Mouse (Mus musculus) heart, adult 2 months (tissue): Measurements from ENCODE around the gene Rpl13a. TPM values are rescaled to one million over a fixed set of nuclear protein-coding genes. Genes with fewer than 3 reads are reported as not detected.

ENCODE experiments used
- DNase-seq, 2 experiments: peaks; one replicate each; pipeline ENCODE4 v3.0.0; 2021
- H3K27ac ChIP-seq: fragments of 200-600 bp; 2 replicates; pipeline ENCODE4 v1.8.1; 2022
- H3K27me3 ChIP-seq: fragments of 200-500 bp; 2 replicates; pipeline ENCODE4 v1.6.1; 2012; ENCODE audit warnings: mild to moderate bottlenecking, low read length, inconsistent platforms, mixed read lengths; ENCODE audit not compliant: control insufficient read depth, insufficient read depth
- H3K36me3 ChIP-seq: fragments of 200-500 bp; 2 replicates; pipeline ENCODE4 v1.6.1; 2012; ENCODE audit warnings: low read length, inconsistent platforms; ENCODE audit not compliant: control insufficient read depth, insufficient read depth
- H3K4me1 ChIP-seq: fragments of 200-500 bp; 2 replicates; pipeline ENCODE4 v1.6.1; 2011; ENCODE audit warnings: low read length; ENCODE audit not compliant: control insufficient read depth, insufficient read depth
- H3K4me3 ChIP-seq: fragments of 200-600 bp; 2 replicates; pipeline ENCODE4 v1.8.1; 2022
- H3K79me2 ChIP-seq: fragments of 200-500 bp; replicated peaks from 2 replicates; pipeline ENCODE4 v1.6.1; 2012; ENCODE audit warnings: mild to moderate bottlenecking, inconsistent platforms, low read length, moderate library complexity, mixed read lengths; ENCODE audit not compliant: control insufficient read depth, insufficient read depth
- H3K9ac ChIP-seq: fragments of 200-500 bp; 2 replicates; pipeline ENCODE4 v1.6.1; 2012; ENCODE audit warnings: low read depth, mild to moderate bottlenecking, control low read depth, inconsistent platforms, low read length, mixed read lengths
- CTCF ChIP-seq: fragments of 200-600 bp; IDR thresholded peaks from 2 replicates; pipeline ENCODE4 v1.8.1; 2022; ENCODE audit warnings: antibody characterized with exemption, mild to moderate bottlenecking, moderate library complexity
- EP300 ChIP-seq: fragments of 200-500 bp; IDR thresholded peaks from 2 replicates; pipeline ENCODE4 v1.6.1; 2011; ENCODE audit warnings: low read depth, low read length, control low read depth; ENCODE audit not compliant: insufficient read depth
- POLR2A ChIP-seq: fragments of 200-500 bp; IDR thresholded peaks from 2 replicates; pipeline ENCODE4 v1.6.1; 2011; ENCODE audit warnings: mild to moderate bottlenecking, low read depth, low read length, control low read depth; ENCODE audit not compliant: insufficient read depth
- WGBS: fragments of 180-500 bp; shearing (Covaris S2); methylation state at CpG from one replicate; pipeline ENCODE4 v1.1.7; 2018; 5-methylcytosine and 5-hydroxymethylcytosine counted together
- intact Hi-C: fragments of 180-260 bp; cut with DNase I; formaldehyde crosslinking; loops from one replicate; pipeline ENCODE4 v1.15.1; 2025
- polyA plus RNA-seq: library from polyadenylated mRNA; depleted of rRNA; stranded (reverse); fragments of >200 nt; gene quantifications from 2 replicates; pipeline ENCODE4 v1.2.3, GENCODE M21; 2012
- total RNA-seq, 2 experiments: library from RNA; stranded (reverse); gene quantifications; 2 replicates each; pipeline ENCODE4 v1.2.3; 2021

The Rpl13a gene
- total and polyA plus RNA-seq, 3 experiments: 561 to 915 (median 659) TPM

DNA sequence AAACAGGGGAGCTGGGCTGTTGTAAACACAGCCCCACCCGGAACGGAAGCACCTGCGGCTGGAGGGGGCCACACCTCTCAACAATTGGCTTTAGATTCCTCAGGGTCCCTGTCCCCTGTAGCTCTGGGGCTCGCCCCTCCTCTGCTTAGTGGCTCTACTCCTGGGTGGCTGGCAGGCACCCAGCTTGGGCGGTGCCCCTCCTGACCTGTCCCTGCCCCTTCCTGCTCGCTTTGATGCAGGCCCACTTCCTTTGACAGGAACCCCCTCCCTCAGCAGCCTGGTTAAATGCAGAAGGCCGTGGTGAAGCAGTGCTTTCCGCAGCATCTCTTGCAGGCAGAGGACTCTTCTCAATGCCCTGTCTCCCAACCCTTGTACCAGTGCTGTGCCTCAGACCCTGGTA lies 7.2 kb downstream of the Rpl13a start:
- peak overlapping the region; percentile 55 for H3K9ac ChIP-seq
- peaks cover 12% of the 10 kb centered on the region for H3K4me1 ChIP-seq
- intact Hi-C loops: loop anchor here (2.0 to 5.0 kb wide), 2 partner anchors 19 to 104 kb away; partner anchors contain the start of genes Fcgrt, Rras and Scaf1
- 20% methylated on average over 8 of the region's 8 CpGs for WGBS
- peak overlapping the region; percentile 94 for H3K4me3 ChIP-seq
- DNase-seq: peak; percentile 78 to 89
- TF ChIP-seq POLR2A: peak; percentile 93
- TF ChIP-seq CTCF: no peak
- TF ChIP-seq EP300: peak; percentile 86; the same call in 1 of the 2 replicates
- H3K27ac ChIP-seq: peak overlapping the region; percentile 93
- H3K36me3 ChIP-seq: peaks cover 10% of the 10 kb centered on the region; the same call in 1 of the 2 replicates
- no peaks in the 10 kb centered on the region for H3K79me2 ChIP-seq
- H3K27me3 ChIP-seq: no peaks in the 10 kb centered on the region

DNA sequence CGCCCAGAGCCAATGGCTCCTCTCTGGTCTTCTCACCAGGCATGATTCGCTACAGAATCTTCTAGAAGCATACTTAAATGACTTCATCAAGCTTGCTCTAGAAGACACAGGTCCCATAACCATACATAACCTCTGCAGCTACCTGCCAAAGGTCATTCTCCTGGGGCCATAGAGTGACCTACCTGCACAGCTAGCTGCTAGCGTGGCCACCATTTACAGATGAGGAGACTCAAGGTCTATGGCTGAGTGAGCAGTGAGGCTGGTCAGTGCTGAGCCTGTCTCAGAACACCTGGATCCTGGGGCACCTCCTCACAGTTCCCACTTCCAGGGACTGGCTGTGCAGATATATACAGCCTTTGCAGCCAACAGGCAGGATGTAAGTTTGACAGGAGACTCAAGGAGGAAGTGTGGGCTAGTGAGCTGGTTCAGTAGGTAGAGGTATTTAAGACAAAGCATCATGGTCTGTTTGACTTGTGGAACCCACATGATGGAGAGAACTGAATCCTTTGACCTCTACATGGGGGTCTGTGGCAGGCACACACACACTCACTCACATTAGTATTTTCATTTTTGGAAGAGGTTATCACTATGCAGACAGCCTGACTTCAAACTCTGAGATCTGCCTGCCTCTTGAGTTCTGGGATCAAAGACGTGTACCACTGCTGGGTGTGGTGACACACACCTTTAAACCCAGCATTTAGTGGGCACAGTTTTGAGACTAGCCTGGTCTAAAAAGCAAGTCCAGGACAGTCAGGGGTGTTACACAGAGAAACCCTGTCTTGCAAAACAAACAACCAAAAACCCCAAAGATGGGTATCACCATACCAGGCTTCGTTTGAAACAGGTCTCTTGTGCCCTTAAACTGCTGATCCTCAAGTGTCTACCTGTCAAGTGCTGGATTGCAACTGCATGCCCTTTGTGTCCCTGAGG lies 8.5 kb downstream of the Rpl13a start:
- H3K9ac ChIP-seq: no peak overlapping the region
- no peak overlapping the region for H3K4me3 ChIP-seq
- peaks cover 12% of the 10 kb centered on the region for H3K4me1 ChIP-seq
- peaks cover 10% of the 10 kb centered on the region; the same call in 1 of the 2 replicates for H3K36me3 ChIP-seq
- peak in 1 of 2 experiments; percentile 14 for DNase-seq
- no peaks in the 10 kb centered on the region for H3K79me2 ChIP-seq
- TF ChIP-seq CTCF: no peak
- no peak for TF ChIP-seq POLR2A
- TF ChIP-seq EP300: no peak
- H3K27ac ChIP-seq: peak overlapping the region; percentile 93
- intact Hi-C loops: loop anchor here (2.0 to 5.0 kb wide), 2 partner anchors 17 to 103 kb away; partner anchors contain the start of genes Fcgrt, Rras and Scaf1
- WGBS: 78% methylated on average over 5 of the region's 5 CpGs
- H3K27me3 ChIP-seq: no peaks in the 10 kb centered on the region

DNA sequence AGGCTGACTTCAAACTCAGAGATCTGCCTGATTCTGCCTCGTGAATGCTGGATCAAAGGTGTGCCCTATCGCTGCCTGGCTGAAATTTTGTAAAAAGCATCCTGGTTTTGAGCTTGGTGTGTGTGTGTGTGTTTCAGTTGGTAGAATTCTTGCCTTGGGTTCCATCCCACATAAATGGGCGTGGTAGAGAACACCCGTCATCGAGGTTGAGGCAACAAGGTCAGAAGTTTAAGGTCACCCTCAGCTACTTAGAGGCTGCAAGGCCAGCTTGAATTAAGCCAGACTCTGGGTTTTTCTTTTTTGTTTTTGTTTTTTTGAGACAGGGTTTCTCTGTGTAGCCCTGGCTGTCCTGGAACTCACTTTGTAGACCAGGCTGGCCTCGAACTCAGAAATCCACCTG lies 10.2 kb downstream of the Rpl13a start:
- intact Hi-C loops: no loop called here
- H3K9ac ChIP-seq: no peak overlapping the region
- no peak overlapping the region for H3K27ac ChIP-seq
- H3K4me3 ChIP-seq: no peak overlapping the region
- TF ChIP-seq CTCF: no peak
- TF ChIP-seq EP300: no peak
- TF ChIP-seq POLR2A: no peak
- H3K79me2 ChIP-seq: no peaks in the 10 kb centered on the region
- 86% methylated on average over 6 of the region's 6 CpGs for WGBS
- peaks cover 10% of the 10 kb centered on the region; the same call in 1 of the 2 replicates for H3K36me3 ChIP-seq
- no peak for DNase-seq
- H3K27me3 ChIP-seq: no peaks in the 10 kb centered on the region
- H3K4me1 ChIP-seq: peaks cover 12% of the 10 kb centered on the region

DNA sequence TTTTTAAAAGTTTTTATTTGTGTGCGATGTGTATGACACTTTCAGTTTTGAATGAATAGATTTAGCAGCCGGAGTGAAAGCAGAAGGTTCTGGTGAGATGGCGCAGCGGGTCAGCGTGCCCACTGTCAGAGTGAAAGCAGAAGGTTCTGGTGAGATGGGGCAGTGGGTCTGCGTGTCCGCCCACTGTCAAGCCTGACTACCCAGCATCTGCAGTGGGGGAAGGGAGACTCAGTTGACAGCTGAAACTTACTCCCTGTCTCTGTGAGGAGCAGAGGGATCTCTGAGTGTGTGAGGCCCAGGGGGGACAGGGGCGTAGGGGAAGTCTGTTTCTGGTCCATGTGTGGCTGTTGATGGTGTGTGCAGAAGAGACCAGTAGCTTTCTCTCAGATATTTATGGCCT lies 11.0 kb downstream of the Rpl13a start:
- no peak for DNase-seq
- Histone ChIP-seq H3K4me3 (no peak overlapping the region), H3K36me3 (peaks cover 5% of the 10 kb centered on the region; the same call in 1 of the 2 replicates), H3K27me3 (no peaks in the 10 kb centered on the region), H3K4me1 (peaks cover 8% of the 10 kb centered on the region), H3K79me2 (no peaks in the 10 kb centered on the region), H3K27ac (no peak overlapping the region), H3K9ac (no peak overlapping the region)
- WGBS: 80% methylated on average over 8 of the region's 8 CpGs
- intact Hi-C loops: no loop called here
- no peak for TF ChIP-seq POLR2A
- no peak for TF ChIP-seq EP300
- no peak for TF ChIP-seq CTCF

DNA sequence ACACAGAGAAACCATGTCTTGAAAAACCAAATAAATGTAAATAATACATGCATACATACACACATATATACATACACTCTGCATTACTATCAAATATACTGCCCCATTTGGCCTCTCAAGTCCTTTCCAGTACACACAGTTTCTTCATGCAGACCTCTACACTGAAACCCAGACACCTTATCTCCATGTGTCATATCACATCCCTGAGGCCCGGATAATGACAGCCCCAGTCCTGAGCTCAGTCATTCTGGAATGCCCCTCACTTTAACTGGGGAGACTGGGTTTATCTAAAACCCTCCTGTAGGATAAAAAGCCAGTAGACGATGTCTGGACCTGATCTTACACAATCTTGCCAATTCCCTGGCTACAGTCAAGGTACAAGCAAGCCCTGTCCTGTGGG lies 15.1 kb downstream of the Rpl13a start:
- Histone ChIP-seq H3K36me3 (no peaks in the 10 kb centered on the region), H3K4me1 (no peaks in the 10 kb centered on the region), H3K9ac (no peak overlapping the region), H3K27me3 (no peaks in the 10 kb centered on the region), H3K79me2 (no peaks in the 10 kb centered on the region), H3K4me3 (no peak overlapping the region), H3K27ac (no peak overlapping the region)
- 51% methylated on average over 2 of the region's 2 CpGs for WGBS
- DNase-seq: no peak
- TF ChIP-seq POLR2A (no peak), CTCF (no peak), EP300 (no peak)
- intact Hi-C loops: no loop called here

DNA sequence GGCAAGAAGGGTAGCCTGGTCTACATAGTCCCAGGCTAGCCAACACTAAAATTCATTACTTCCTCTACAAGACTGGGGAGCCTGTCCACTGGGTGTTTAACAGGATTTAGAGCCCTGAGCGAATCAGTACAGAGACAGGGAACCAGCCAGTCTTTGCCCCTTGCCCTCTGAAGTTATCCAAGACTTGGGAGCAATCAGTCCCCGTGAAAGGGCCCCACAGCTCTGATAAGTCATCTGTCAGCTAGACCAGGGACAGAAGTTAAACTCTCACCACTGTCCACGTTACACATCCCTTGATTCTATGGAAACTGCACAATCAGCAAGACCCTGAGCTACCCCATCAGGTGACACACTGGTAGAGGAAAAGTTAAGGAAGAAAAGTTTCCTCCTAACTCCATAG lies 16.0 kb downstream of the Rpl13a start:
- intact Hi-C loops: no loop called here
- Histone ChIP-seq H3K27ac (no peak overlapping the region), H3K4me3 (no peak overlapping the region), H3K27me3 (no peaks in the 10 kb centered on the region), H3K79me2 (no peaks in the 10 kb centered on the region), H3K9ac (no peak overlapping the region), H3K36me3 (no peaks in the 10 kb centered on the region), H3K4me1 (no peaks in the 10 kb centered on the region)
- no peak for DNase-seq
- TF ChIP-seq POLR2A (no peak), EP300 (no peak)
- WGBS: 58% methylated on average over 3 of the region's 3 CpGs
